Mouse (Mus musculus) forebrain, embryonic 16.5 days (tissue): ENCODE results near the gene Dop1b. TPM values are rescaled to one million over a fixed set of nuclear protein-coding genes. Genes with fewer than 3 reads are reported as not detected.
"Not testable (repeated sequence)": the region's sequence is repeated elsewhere in the genome, so short reads cannot be mapped to it uniquely, and the experiment has no call there.

Source experiments
- ATAC-seq: fragments of 200-750 bp; cut with Nextera tagmentation; 2 replicates; pipeline ENCODE4 v1.8.0; 2017; ENCODE audit warnings: mild to moderate bottlenecking, moderate library complexity
- H3K27ac ChIP-seq: fragments of 300-500 bp; sonication (generic); 2 replicates; pipeline ENCODE4 v1.5.1; 2014; ENCODE audit warnings: low read length, control low read depth
- H3K27me3 ChIP-seq: fragments of 300-500 bp; sonication (generic); replicated peaks from 2 replicates; pipeline ENCODE4 v1.6.1; 2014; ENCODE audit warnings: low read length; ENCODE audit not compliant: control insufficient read depth, insufficient read depth
- H3K36me3 ChIP-seq: fragments of 300-500 bp; sonication (generic); 2 replicates; pipeline ENCODE4 v1.6.1; 2014; ENCODE audit not compliant: control insufficient read depth, insufficient read depth
- H3K4me1 ChIP-seq: fragments of 300-500 bp; sonication (generic); replicated peaks from 2 replicates; pipeline ENCODE4 v1.6.1; 2014; ENCODE audit warnings: low read length; ENCODE audit not compliant: control insufficient read depth, insufficient read depth
- H3K4me2 ChIP-seq: fragments of 300-500 bp; sonication (generic); 2 replicates; pipeline ENCODE4 v1.6.1; 2014; ENCODE audit warnings: mild to moderate bottlenecking, low read length, control low read depth
- H3K4me3 ChIP-seq: fragments of 300-500 bp; sonication (generic); replicated peaks from 2 replicates; pipeline ENCODE4 v1.5.1; 2014; ENCODE audit warnings: mild to moderate bottlenecking, low read length, control low read depth
- H3K9ac ChIP-seq: fragments of 300-500 bp; sonication (generic); replicated peaks from 2 replicates; pipeline ENCODE4 v1.6.1; 2014; ENCODE audit warnings: low read depth, low read length, control low read depth
- H3K9me3 ChIP-seq: fragments of 300-500 bp; sonication (generic); 2 replicates; pipeline ENCODE4 v1.6.1; 2016; ENCODE audit warnings: low read length; ENCODE audit not compliant: control insufficient read depth
- WGBS: fragments of 180-500 bp; shearing (Covaris S2); extraction: QIAGEN DNeasy Blood & Tissue Kit; methylation state at CpG from one replicate; pipeline ENCODE4 v1.1.7; 2014; 5-methylcytosine and 5-hydroxymethylcytosine counted together
- polyA plus RNA-seq: library from polyadenylated mRNA; unstranded; fragments of >200 nt; fragmentation: Nextera tagmentation; extraction: Ambion mirVana; gene quantifications from 2 replicates; pipeline ENCODE4 v1.2.1, GENCODE M21; 2015

The Dop1b gene
- 27.6 and 43.3 TPM in 2 replicates for polyA plus RNA-seq

GRCm38 (mm10) chr16:93711411-93712188, at the start of gene Dop1b:
TSS of gene Dop1b (plus strand) at chr16:93711904.
- peak within 1 kb of the TSS; percentile 88 for H3K9ac ChIP-seq
- H3K36me3 ChIP-seq = no peaks in the 10 kb centered on the region
- peaks cover 18% of the 10 kb centered on the region for H3K4me1 ChIP-seq
- no peaks in the 10 kb centered on the region for H3K27me3 ChIP-seq
- under 1% methylated on average over 68 of the region's 77 CpGs for WGBS
- ATAC-seq = peak; percentile 87
- H3K9me3 ChIP-seq = no peaks in the 10 kb centered on the region
- H3K27ac ChIP-seq = peak within 1 kb of the TSS; percentile 76
- H3K4me3 ChIP-seq = peak within 1 kb of the TSS; percentile 93
- H3K4me2 ChIP-seq = peak within 1 kb of the TSS; percentile 79

DNA sequence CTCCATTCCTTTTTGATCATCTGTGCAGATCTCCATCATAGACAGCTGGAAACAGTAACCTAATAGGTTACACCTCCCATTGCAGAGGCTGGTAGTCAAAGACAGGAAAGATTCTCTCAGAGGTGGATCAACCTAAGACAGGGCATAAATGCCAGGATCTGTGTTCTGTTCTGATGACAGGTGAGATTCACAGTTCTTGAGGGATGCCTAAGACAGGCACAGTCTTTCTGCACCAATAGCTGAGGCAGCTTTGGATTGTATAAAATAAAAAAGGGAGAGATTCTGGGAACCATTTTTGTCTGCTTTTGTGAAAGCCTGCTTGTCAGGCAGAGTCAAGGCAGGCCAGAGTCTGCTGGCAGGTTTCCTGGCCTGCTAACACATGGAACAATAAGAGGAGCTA, 43.7 kb upstream of the Dop1b start:
- Histone ChIP-seq H3K4me1 (no peaks in the 10 kb centered on the region), H3K27ac (no peak overlapping the region), H3K4me2 (no peak overlapping the region), H3K4me3 (no peak overlapping the region), H3K27me3 (no peaks in the 10 kb centered on the region), H3K9me3 (peaks cover 6% of the 10 kb centered on the region), H3K36me3 (no peaks in the 10 kb centered on the region), H3K9ac (no peak overlapping the region)
- no peak for ATAC-seq

DNA sequence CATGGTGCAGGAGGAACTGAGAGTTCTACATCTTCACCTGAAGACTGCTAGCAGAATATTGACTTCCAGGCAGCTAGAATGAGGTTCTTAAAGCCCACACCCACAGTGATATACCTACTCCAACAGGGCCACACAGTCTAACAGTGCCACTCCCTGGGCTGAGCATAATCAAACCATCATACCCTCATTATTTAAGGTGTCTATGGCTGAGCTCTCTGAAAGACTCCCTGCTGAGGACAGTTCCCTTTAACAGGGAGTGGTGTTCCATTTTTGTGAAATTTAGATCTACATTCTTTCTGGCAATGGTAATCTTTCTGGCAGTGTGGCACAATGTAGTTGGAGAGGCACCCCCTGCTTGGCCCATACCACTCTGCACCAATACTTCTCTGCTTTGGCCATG, 42.2 kb upstream of the Dop1b start:
- ATAC-seq = no peak
- Histone ChIP-seq H3K9me3 (peaks cover 6% of the 10 kb centered on the region), H3K4me3 (no peak overlapping the region), H3K9ac (no peak overlapping the region), H3K4me2 (no peak overlapping the region), H3K27ac (no peak overlapping the region), H3K4me1 (no peaks in the 10 kb centered on the region), H3K36me3 (no peaks in the 10 kb centered on the region), H3K27me3 (no peaks in the 10 kb centered on the region)

DNA sequence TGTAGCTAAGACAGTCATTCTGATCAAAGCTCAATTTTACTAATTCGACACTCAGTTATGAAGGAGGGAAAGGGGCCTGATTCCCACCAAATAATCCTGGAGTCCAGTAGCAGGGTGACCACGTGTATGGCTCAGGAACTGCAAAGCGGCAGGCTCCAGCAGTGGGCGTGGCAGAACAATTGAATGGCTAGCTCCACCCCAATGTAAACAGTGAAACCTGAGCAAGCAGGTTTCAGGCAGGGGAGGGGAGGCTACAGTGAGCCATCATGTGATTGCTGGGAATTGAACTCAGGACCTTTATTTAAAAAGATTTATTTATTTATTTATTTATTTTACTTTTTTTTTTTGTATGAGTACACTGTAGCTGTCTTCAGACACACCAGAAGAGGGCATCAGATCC, 41.2 kb upstream of the Dop1b start:
- not testable (repeated sequence) for H3K9me3 ChIP-seq, H3K27me3 ChIP-seq, ATAC-seq, H3K27ac ChIP-seq, H3K9ac ChIP-seq, H3K4me3 ChIP-seq, H3K4me2 ChIP-seq, H3K36me3 ChIP-seq, H3K4me1 ChIP-seq
- WGBS = 34% methylated on average over 4 of the region's 4 CpGs

GRCm38 (mm10) chr16:93671064-93671463, 40.6 kb upstream of the Dop1b start:
- H3K4me2 ChIP-seq = no peak overlapping the region

DNA sequence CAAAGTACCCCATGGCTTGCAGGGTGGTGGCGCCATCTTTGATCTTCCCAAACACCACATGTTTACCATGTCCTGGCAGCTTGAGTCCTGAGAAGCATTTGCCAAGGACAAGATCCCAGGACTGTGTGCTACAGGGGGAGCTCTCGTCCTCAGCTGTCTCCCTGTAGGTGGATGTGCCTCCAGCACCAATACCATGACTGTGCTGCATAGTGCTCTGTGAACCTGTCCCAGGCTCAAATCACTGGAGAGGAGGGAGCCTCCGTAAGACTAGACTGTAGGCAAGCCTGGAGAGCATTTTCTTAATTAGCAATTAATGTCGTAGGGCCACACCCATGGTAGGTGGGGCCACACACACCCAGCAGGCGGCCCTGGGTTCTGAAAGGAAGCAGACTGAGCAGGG, 35.3 kb upstream of the Dop1b start:
- no peak overlapping the region for H3K9ac ChIP-seq
- H3K4me2 ChIP-seq = no peak overlapping the region
- H3K4me1 ChIP-seq = no peaks in the 10 kb centered on the region
- no peaks in the 10 kb centered on the region for H3K9me3 ChIP-seq
- no peak overlapping the region for H3K27ac ChIP-seq
- peaks cover 6% of the 10 kb centered on the region for H3K27me3 ChIP-seq
- no peak overlapping the region for H3K4me3 ChIP-seq
- 84% methylated on average over 5 of the region's 5 CpGs for WGBS
- ATAC-seq = no peak
- no peaks in the 10 kb centered on the region for H3K36me3 ChIP-seq

More at GRCm38 (mm10) chr16:93671064-93671463, 40.6 kb upstream of the Dop1b start:
- Histone ChIP-seq H3K9ac (no peak overlapping the region), H3K4me1 (no peaks in the 10 kb centered on the region), H3K27ac (no peak overlapping the region), H3K27me3 (no peaks in the 10 kb centered on the region), H3K9me3 (peaks cover 6% of the 10 kb centered on the region), H3K4me3 (no peak overlapping the region), H3K36me3 (no peaks in the 10 kb centered on the region)
- ATAC-seq = no peak
- 90% methylated on average over 5 of the region's 5 CpGs for WGBS

DNA sequence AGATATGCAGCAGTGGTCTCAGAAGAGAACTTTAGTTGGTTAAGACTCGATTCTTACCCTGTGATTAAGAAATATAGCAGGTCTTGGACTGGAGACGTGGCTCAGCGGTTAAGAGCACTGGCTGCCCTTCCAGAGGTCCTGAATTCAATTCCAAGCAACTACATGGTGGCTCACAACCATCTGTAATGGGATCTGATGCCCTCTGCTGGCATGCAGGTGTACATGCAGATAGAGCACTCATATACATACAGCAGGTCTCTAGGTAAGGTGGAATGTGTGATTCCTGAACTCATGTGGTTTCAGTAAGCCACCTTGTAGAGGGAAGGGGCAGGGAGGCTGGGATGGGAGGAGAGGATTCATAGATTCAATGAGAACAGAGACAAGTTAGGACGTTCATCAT, 33.5 kb upstream of the Dop1b start:
- Histone ChIP-seq H3K27me3 (peaks cover 16% of the 10 kb centered on the region), H3K9ac (no peak overlapping the region), H3K4me3 (no peak overlapping the region), H3K36me3 (no peaks in the 10 kb centered on the region), H3K9me3 (no peaks in the 10 kb centered on the region), H3K4me2 (no peak overlapping the region), H3K4me1 (peaks cover 9% of the 10 kb centered on the region), H3K27ac (no peak overlapping the region)
- 80% methylated on average over 4 of the region's 4 CpGs for WGBS
- no peak for ATAC-seq

- no peak for ATAC-seq
- Histone ChIP-seq H3K27me3 (peaks cover 19% of the 10 kb centered on the region), H3K27ac (no peak overlapping the region), H3K4me2 (no peak overlapping the region), H3K36me3 (no peaks in the 10 kb centered on the region), H3K9ac (no peak overlapping the region), H3K4me1 (peaks cover 18% of the 10 kb centered on the region), H3K4me3 (no peak overlapping the region), H3K9me3 (no peaks in the 10 kb centered on the region)
- 42% methylated on average over 9 of the region's 9 CpGs for WGBS
These were observed 32.5 kb upstream of the Dop1b start for GRCm38 (mm10) chr16:93679165-93679564.

DNA sequence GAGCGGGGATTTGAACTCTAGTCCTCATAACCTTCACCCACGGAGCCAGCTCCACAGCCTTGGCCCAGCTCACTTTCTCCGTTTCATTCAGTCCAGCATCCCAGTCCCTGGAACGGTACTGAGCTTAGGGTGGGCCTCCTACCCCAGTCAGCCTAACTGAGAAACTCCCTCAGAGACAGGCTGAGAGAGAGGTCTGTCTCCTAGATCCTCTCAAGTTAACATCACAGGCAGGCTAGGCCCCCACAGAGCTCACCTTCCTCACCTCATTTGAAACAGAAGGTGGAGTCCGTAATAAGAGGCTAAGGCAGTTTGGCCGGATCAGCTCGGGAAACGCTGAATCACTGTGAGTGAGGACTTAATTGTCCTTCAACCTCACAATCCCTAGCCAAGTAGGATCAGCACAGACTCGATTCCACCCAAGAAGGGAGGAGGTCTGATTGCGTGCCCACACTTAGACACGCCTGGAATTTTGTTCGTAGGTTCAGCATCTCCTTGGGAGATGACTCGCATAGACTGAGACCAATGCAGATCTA, 29.5 kb upstream of the Dop1b start:
- H3K27me3 ChIP-seq = peaks cover 32% of the 10 kb centered on the region
- peaks cover 20% of the 10 kb centered on the region for H3K4me1 ChIP-seq
- no peaks in the 10 kb centered on the region; the same call in 1 of the 2 replicates for H3K9me3 ChIP-seq
- H3K4me3 ChIP-seq = peak overlapping the region; percentile 33
- H3K36me3 ChIP-seq = no peaks in the 10 kb centered on the region
- peak overlapping the region; percentile 65; the same call in 1 of the 2 replicates for H3K4me2 ChIP-seq
- 22% methylated on average over 13 of the region's 13 CpGs for WGBS
- H3K27ac ChIP-seq = no peak overlapping the region
- no peak overlapping the region for H3K9ac ChIP-seq
- ATAC-seq = no peak
